ENCODE assay signal across 17 mouse cellular contexts in the genomic region with DNA sequence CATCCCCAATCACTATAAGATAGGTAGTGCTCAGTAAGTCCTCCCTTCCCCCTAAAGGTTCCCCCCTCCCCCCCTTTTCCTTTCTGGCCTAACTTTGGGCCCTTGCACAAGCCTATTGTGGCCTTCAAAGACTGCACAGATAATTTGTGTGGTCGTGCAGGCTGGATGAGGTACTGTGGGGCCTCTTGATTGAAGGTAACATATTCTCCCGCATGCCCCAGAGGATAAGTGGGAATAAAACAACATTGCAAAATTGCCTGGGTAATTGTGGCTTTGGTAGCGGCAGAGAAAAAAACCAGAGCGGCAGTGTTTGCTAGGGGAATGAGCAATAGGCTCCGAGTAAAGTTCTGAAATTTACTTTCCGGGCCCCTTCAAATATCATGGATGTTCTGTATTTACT.
A peak's percentile ranks its signal among the peaks of the same experiment; 100 is the strongest.
DNase-seq lines count a peak whose midpoint lies in the region; ATAC-seq and TF ChIP-seq lines count a peak whose summit lies in the region.
"Had no signal": no experiment of that assay in that cellular context is flagged by ENCODE, and none has a peak within 500 bp of the region (broad histone marks: within the 10 kb centered on the region; RNA-seq: fewer than 3 reads in every experiment).

No protein-coding gene starts in this region.

- 0 out of 2 replicates have a peak overlapping the region, but pooled peaks have one; percentile 12 for H3K27ac ChIP-seq in forebrain, embryonic 13.5 days
- no peak overlapping the region for H3K27ac ChIP-seq in forebrain, embryonic 12.5 days
- peak overlapping the region; percentile 86 to 90; a peak in 3 of 4 replicates for H3K27ac ChIP-seq in heart, embryonic 14.5 days (replicated peaks in 1 of 2; ENCODE audit: control insufficient read depth in 1 of 2, insufficient read depth in 1 of 2, low read depth in 2 of 2, low read length in 2 of 2)
- H3K27ac ChIP-seq in stomach, embryonic 14.5 days (ENCODE audit: low read length): no peak overlapping the region
- H3K27ac ChIP-seq in stomach, postnatal 0 days (replicated peaks): no peak overlapping the region
- H3K27ac ChIP-seq: hindbrain, embryonic 13.5 days; intestine, embryonic 15.5 days; kidney, postnatal 0 days; neural tube, embryonic 12.5 days had no signal

- no peaks in the 10 kb centered on the region for H3K36me3 ChIP-seq in forebrain, embryonic 13.5 days (ENCODE audit: poor library complexity, severe bottlenecking)
- 0 out of 2 replicates have a peak, but pooled peaks cover 2% of the 10 kb centered on the region for H3K36me3 ChIP-seq in forebrain, embryonic 12.5 days (replicated peaks)
- H3K36me3 ChIP-seq in heart, embryonic 14.5 days (ENCODE audit: control insufficient read depth, insufficient read depth, low read length): no peaks in the 10 kb centered on the region
- no peaks in the 10 kb centered on the region for H3K36me3 ChIP-seq in stomach, embryonic 14.5 days (ENCODE audit: control insufficient read depth, insufficient read depth, low read length)
- H3K36me3 ChIP-seq in stomach, postnatal 0 days (ENCODE audit: control insufficient read depth, insufficient read depth, low read length): no peaks in the 10 kb centered on the region
- H3K36me3 ChIP-seq: hindbrain, embryonic 13.5 days; intestine, embryonic 15.5 days; neural tube, embryonic 12.5 days had no signal

- H3K9me3 ChIP-seq in forebrain, embryonic 13.5 days (replicated peaks): no peaks in the 10 kb centered on the region
- no peaks in the 10 kb centered on the region for H3K9me3 ChIP-seq in forebrain, embryonic 12.5 days
- H3K9me3 ChIP-seq in heart, embryonic 14.5 days (ENCODE audit: control insufficient read depth, low read length): no peaks in the 10 kb centered on the region
- H3K9me3 ChIP-seq in stomach, embryonic 14.5 days (ENCODE audit: control insufficient read depth, low read depth, low read length): no peaks in the 10 kb centered on the region
- no peaks in the 10 kb centered on the region for H3K9me3 ChIP-seq in stomach, postnatal 0 days (ENCODE audit: control insufficient read depth, low read length)
- H3K9me3 ChIP-seq: hindbrain, embryonic 13.5 days; intestine, embryonic 15.5 days; neural tube, embryonic 12.5 days had no signal

- peaks cover 66% of the 10 kb centered on the region for H3K4me1 ChIP-seq in forebrain, embryonic 13.5 days
- peaks cover 45% of the 10 kb centered on the region for H3K4me1 ChIP-seq in forebrain, embryonic 12.5 days
- peaks cover 30 to 48% of the 10 kb centered on the region in 2 experiments for H3K4me1 ChIP-seq in heart, embryonic 14.5 days (ENCODE audit: control insufficient read depth in 2 of 2, insufficient read depth in 2 of 2, low read length in 2 of 2)
- H3K4me1 ChIP-seq in stomach, embryonic 14.5 days (ENCODE audit: control insufficient read depth, insufficient read depth, low read length): peaks cover 10% of the 10 kb centered on the region
- no peaks in the 10 kb centered on the region for H3K4me1 ChIP-seq in stomach, postnatal 0 days (replicated peaks; ENCODE audit: control insufficient read depth, insufficient read depth)

- ATAC-seq in forebrain, embryonic 13.5 days: no peak
- ATAC-seq in forebrain, embryonic 12.5 days (ENCODE audit: low FRiP score): no peak
- ATAC-seq in heart, embryonic 14.5 days (ENCODE audit: insufficient number of reproducible peaks, insufficient read depth, low FRiP score, low read depth): no peak
- 0 out of 2 replicates have a peak, but pooled peaks have one; percentile 21 for ATAC-seq in stomach, embryonic 14.5 days (ENCODE audit: insufficient number of reproducible peaks, insufficient read depth, low FRiP score, low read depth)
- no peak for ATAC-seq in stomach, postnatal 0 days (ENCODE audit: low FRiP score, low TSS enrichment)
- ATAC-seq: intestine, embryonic 15.5 days had no signal

- H3K4me3 ChIP-seq in forebrain, embryonic 13.5 days: no peak overlapping the region
- H3K4me3 ChIP-seq in forebrain, embryonic 12.5 days (replicated peaks): no peak overlapping the region
- no peak overlapping the region for H3K4me3 ChIP-seq in heart, embryonic 14.5 days (ENCODE audit: control insufficient read depth in 1 of 2, insufficient read depth in 1 of 2, low read depth in 1 of 2, low read length in 2 of 2)
- no peak overlapping the region for H3K4me3 ChIP-seq in stomach, embryonic 14.5 days (ENCODE audit: low read depth, low read length)
- no peak overlapping the region for H3K4me3 ChIP-seq in stomach, postnatal 0 days (ENCODE audit: low read depth, low read length)
- H3K4me3 ChIP-seq: erythroblast, embryonic 14.5 days; hindbrain, embryonic 13.5 days; intestine, embryonic 15.5 days; neural tube, embryonic 12.5 days had no signal

- WGBS in forebrain, embryonic 13.5 days: 48% methylated on average over 6 of the region's 6 CpGs
- WGBS in forebrain, embryonic 12.5 days: 47% methylated on average over 6 of the region's 6 CpGs
- 68% methylated on average over 6 of the region's 6 CpGs for WGBS in heart, embryonic 14.5 days
- 61% methylated on average over 6 of the region's 6 CpGs for WGBS in stomach, embryonic 14.5 days
- WGBS in stomach, postnatal 0 days: 55% methylated on average over 6 of the region's 6 CpGs

- H3K9ac ChIP-seq in forebrain, embryonic 13.5 days: no peak overlapping the region
- no peak overlapping the region for H3K9ac ChIP-seq in forebrain, embryonic 12.5 days
- 0 out of 2 replicates have a peak overlapping the region, but pooled peaks have one; percentile 23 for H3K9ac ChIP-seq in heart, embryonic 14.5 days (ENCODE audit: low read length)
- H3K9ac ChIP-seq in stomach, embryonic 14.5 days (replicated peaks; ENCODE audit: low read depth, low read length): no peak overlapping the region
- no peak overlapping the region for H3K9ac ChIP-seq in stomach, postnatal 0 days (ENCODE audit: low read length)
- H3K9ac ChIP-seq: hindbrain, embryonic 13.5 days; intestine, embryonic 15.5 days; neural tube, embryonic 12.5 days had no signal

- no peaks in the 10 kb centered on the region for H3K27me3 ChIP-seq in forebrain, embryonic 13.5 days
- H3K27me3 ChIP-seq in forebrain, embryonic 12.5 days: no peaks in the 10 kb centered on the region
- H3K27me3 ChIP-seq in heart, embryonic 14.5 days (ENCODE audit: control insufficient read depth, insufficient read depth, low read length): no peaks in the 10 kb centered on the region
- no peaks in the 10 kb centered on the region for H3K27me3 ChIP-seq in stomach, embryonic 14.5 days (ENCODE audit: control insufficient read depth, insufficient read depth, low read length)
- no peaks in the 10 kb centered on the region for H3K27me3 ChIP-seq in stomach, postnatal 0 days (ENCODE audit: control insufficient read depth, insufficient read depth, low read length)
- H3K27me3 ChIP-seq: hindbrain, embryonic 13.5 days; intestine, embryonic 15.5 days; neural tube, embryonic 12.5 days had no signal

- DNase-seq in heart, adult 8-10 months (ENCODE audit: low spot score): no peak
- no peak for DNase-seq in stomach, postnatal 0 days (ENCODE audit: low spot score)
- DNase-seq in ovary, adult 18-20 months (ENCODE audit: low spot score): no peak
- no peak for DNase-seq in thymus, postnatal 10 days (ENCODE audit: low spot score in 2 of 2)
- DNase-seq: cerebellum, adult 9-11 months; gastrocnemius, postnatal 25 days; lung, postnatal 14 days; thymus, postnatal 36 days had no signal

- H3K4me2 ChIP-seq in forebrain, embryonic 13.5 days: no peak overlapping the region
- H3K4me2 ChIP-seq in forebrain, embryonic 12.5 days: no peak overlapping the region
- no peak overlapping the region for H3K4me2 ChIP-seq in heart, embryonic 14.5 days (ENCODE audit: low read length)
- H3K4me2 ChIP-seq in stomach, embryonic 14.5 days (replicated peaks; ENCODE audit: low read depth, low read length): no peak overlapping the region
- no peak overlapping the region for H3K4me2 ChIP-seq in stomach, postnatal 0 days (replicated peaks; ENCODE audit: low read depth)
- H3K4me2 ChIP-seq: hindbrain, embryonic 13.5 days; intestine, embryonic 15.5 days; neural tube, embryonic 12.5 days had no signal

- no peak for TF ChIP-seq EP300 in stomach, postnatal 0 days (optimal IDR thresholded peaks at IDR 0.05)

- no peak for TF ChIP-seq CTCF in stomach, postnatal 0 days (IDR thresholded peaks at IDR 0.05; ENCODE audit: low read depth)

Comparison
In these comparisons a context has a peak if more than half of its experiments do, and no peak if none do; other contexts are left out.
1. H3K27ac ChIP-seq: peak in forebrain, embryonic 13.5 days (single experiment) and heart, embryonic 14.5 days (2 of 2); none in forebrain, embryonic 12.5 days (single experiment), stomach, embryonic 14.5 days (single experiment) and stomach, postnatal 0 days (single experiment).